ENCODE assay signal across 1 mouse cellular context in the genomic region with DNA sequence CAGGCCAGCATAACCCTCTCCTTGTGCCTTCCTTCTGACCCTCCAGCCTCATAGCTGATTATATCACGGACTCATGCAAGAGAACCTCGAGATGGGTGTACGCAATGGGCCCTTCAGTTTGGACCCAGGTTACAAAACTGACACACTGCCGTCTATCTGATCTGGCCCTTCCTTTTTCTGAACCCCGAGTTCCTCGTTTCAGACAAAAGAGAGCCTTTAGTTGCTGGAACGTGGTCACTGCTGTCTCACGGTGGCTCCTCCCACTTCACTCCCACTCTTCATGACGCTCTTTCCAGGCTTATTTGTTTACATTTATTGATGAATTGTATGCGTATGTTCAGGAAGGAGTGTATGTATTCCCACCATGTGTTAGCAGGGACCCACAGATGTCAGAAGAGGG.
TF ChIP-seq lines count a peak whose summit lies in the region.

No protein-coding gene starts in this region.

TF ChIP-seq in MEL, 35 proteins besides CTCF, POLR2A, EP300 and RAD21:
- TF ChIP-seq GABPA (IDR thresholded peaks at IDR 0.05; ENCODE audit: low read depth, low read length) (no peak), NRF1 (IDR thresholded peaks at IDR 0.05; ENCODE audit: insufficient read depth, low read depth, low read length, poor library complexity, severe bottlenecking) (no peak), MXI1 (IDR thresholded peaks at IDR 0.05; ENCODE audit: low read depth, low read length) (peak; percentile 51), ZC3H11A (IDR thresholded peaks at IDR 0.05; ENCODE audit: low read depth, low read length) (no peak), ZNF384 (IDR thresholded peaks at IDR 0.05; ENCODE audit: low read depth, low read length) (no peak), POLR2AphosphoS5 (IDR thresholded peaks at IDR 0.05; ENCODE audit: borderline replicate concordance, low read depth, low read length) (no peak), UBTF (IDR thresholded peaks at IDR 0.05; ENCODE audit: borderline replicate concordance, insufficient read depth, low read depth, low read length) (no peak), ZKSCAN1 (IDR thresholded peaks at IDR 0.05; ENCODE audit: low read depth, low read length) (no peak), MAZ (IDR thresholded peaks at IDR 0.05; ENCODE audit: low read depth, low read length) (no peak), MAX (IDR thresholded peaks at IDR 0.05; ENCODE audit: low read length) (peak; percentile 55; the same call in 1 of the 2 replicates), USF2 (IDR thresholded peaks at IDR 0.05; ENCODE audit: borderline replicate concordance in 1 of 2, insufficient read depth in 1 of 2, low read depth in 1 of 2, low read length in 2 of 2) (no peak), HCFC1 (IDR thresholded peaks at IDR 0.05; ENCODE audit: low read depth, low read length) (no peak), GATA1 (IDR thresholded peaks at IDR 0.05; ENCODE audit: low read depth, low read length) (peak; percentile 56), ETS1 (IDR thresholded peaks at IDR 0.05; ENCODE audit: low read depth, low read length) (no peak), USF1 (IDR thresholded peaks at IDR 0.05; ENCODE audit: low read depth, low read length) (no peak), TBP (IDR thresholded peaks at IDR 0.05; ENCODE audit: low read depth, low read length) (0 out of 2 replicates have a peak, but pooled peaks have one; percentile 18), MYC (IDR thresholded peaks at IDR 0.05; ENCODE audit: low read depth, low read length) (0 out of 2 replicates have a peak, but pooled peaks have one; percentile 45), KAT2A (conservative IDR thresholded peaks at IDR 0.05; ENCODE audit: low read depth, low read length) (no peak), TCF12 (IDR thresholded peaks at IDR 0.05; ENCODE audit: low read depth, low read length) (no peak), E2F4 (IDR thresholded peaks at IDR 0.05; ENCODE audit: borderline replicate concordance, low read depth, low read length) (no peak)
